Mouse (Mus musculus) olfactory bulb, adult 2 months (tissue): ENCODE results near the gene Cnot8. TPM values are rescaled to one million over a fixed set of nuclear protein-coding genes. Genes with fewer than 3 reads are reported as not detected.

Experiments used
- H3K27ac ChIP-seq: fragments of 200-500 bp; 2 replicates; pipeline ENCODE4 v1.5.1; 2012; ENCODE audit warnings: low read depth, low read length; ENCODE audit not compliant: insufficient read depth
- H3K4me1 ChIP-seq: fragments of 200-500 bp; 2 replicates; pipeline ENCODE4 v1.6.1; 2012; ENCODE audit warnings: low read length; ENCODE audit not compliant: control insufficient read depth, insufficient read depth
- H3K4me3 ChIP-seq: fragments of 200-500 bp; 2 replicates; pipeline ENCODE4 v1.5.1; 2012; ENCODE audit warnings: mild to moderate bottlenecking, low read depth, low read length, moderate library complexity; ENCODE audit not compliant: insufficient read depth
- CTCF ChIP-seq: fragments of 200-500 bp; IDR thresholded peaks from 2 replicates; pipeline ENCODE4 v1.5.1; 2012; ENCODE audit warnings: low read depth, mild to moderate bottlenecking, low read length, moderate library complexity; ENCODE audit not compliant: insufficient read depth
- POLR2A ChIP-seq: fragments of 200-500 bp; IDR thresholded peaks from 2 replicates; pipeline ENCODE4 v1.6.1; 2012; ENCODE audit warnings: mild to moderate bottlenecking, low read depth, low read length, moderate library complexity; ENCODE audit not compliant: insufficient read depth
- WGBS: fragments of 180-500 bp; shearing (Covaris S2); methylation state at CpG from one replicate; pipeline ENCODE4 v1.1.7; 2018; 5-methylcytosine and 5-hydroxymethylcytosine counted together
- polyA plus RNA-seq: library from polyadenylated mRNA; stranded (reverse); fragments of >200 nt; gene quantifications from 2 replicates; pipeline ENCODE4 v1.2.4, GENCODE M21; 2012; ENCODE audit warnings: low replicate concordance; ENCODE audit not compliant: missing spikeins, insufficient read depth, insufficient read length

Gene Cnot8
- polyA plus RNA-seq, 1 experiment = not detected

DNA sequence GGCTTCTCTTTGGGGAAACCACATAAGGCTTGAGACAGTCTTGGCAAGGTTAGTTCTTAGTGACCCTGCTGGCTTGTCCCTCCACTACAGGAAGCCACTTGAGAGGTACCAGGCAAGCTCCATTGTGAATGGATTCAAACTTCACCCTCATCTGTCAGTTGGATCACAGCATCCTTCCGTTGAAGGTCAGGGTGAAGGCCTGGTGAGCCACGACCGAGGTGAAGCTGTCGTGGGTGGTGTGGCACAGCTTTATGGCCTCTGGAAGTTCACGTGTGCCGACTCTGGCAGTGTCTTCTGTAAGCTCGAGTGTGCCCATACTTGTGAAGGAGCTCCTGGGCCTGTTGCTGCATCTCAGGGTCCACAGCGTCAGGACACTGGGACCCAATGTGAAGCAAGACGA lies 17.4 kb downstream of the Cnot8 start:
- TF ChIP-seq POLR2A (no peak), CTCF (no peak)
- WGBS = 95% methylated on average over 9 of the region's 9 CpGs
- H3K4me3 ChIP-seq = no peak overlapping the region
- H3K27ac ChIP-seq = no peak overlapping the region
- H3K4me1 ChIP-seq = peaks cover 3% of the 10 kb centered on the region

DNA sequence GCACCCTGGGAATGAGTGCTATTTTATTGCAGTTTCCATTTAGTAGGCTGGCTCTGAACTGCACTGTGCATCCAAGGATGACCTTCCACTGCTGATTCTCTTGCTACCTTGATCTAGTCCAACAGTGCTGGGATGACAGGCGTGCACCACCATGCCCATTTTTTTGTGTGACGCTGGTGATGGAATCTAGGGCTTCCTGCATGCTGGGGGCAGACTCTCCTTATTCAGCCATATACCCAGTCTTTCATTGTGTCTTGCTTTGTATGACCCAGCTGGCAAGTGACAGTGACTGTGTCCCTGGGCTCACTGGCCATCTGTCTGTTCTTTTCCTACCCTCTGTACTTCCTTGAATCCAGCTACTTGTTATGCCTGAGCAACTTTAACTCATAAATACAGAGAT lies 19.8 kb downstream of the Cnot8 start:
- no peak overlapping the region for H3K27ac ChIP-seq
- WGBS = 89% methylated on average over 2 of the region's 2 CpGs
- TF ChIP-seq POLR2A (no peak), CTCF (no peak)
- H3K4me1 ChIP-seq = no peaks in the 10 kb centered on the region
- no peak overlapping the region for H3K4me3 ChIP-seq

DNA sequence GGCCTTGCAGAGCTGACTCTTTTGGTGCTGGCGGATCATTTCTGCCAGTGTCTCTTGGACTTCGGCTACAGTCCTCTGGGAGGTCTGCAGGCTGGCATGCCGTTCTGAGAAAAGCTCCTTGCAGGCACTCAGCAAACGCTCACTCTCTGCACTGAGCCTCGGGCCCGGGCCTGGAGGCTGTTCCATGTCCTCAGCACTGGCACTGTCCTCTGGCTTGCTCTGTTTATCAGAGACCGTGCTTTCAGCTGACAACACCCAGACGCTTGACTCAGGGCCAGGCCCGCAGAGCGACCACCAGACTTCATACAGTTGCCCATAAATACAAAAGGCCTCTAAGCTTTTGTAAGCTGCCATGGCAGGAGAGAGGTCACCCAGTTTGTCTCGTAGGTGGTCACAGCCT lies 21.1 kb downstream of the Cnot8 start:
- H3K4me3 ChIP-seq = no peak overlapping the region
- WGBS = 78% methylated on average over 11 of the region's 11 CpGs
- H3K27ac ChIP-seq = no peak overlapping the region
- H3K4me1 ChIP-seq = no peaks in the 10 kb centered on the region
- TF ChIP-seq POLR2A (no peak), CTCF (no peak)

DNA sequence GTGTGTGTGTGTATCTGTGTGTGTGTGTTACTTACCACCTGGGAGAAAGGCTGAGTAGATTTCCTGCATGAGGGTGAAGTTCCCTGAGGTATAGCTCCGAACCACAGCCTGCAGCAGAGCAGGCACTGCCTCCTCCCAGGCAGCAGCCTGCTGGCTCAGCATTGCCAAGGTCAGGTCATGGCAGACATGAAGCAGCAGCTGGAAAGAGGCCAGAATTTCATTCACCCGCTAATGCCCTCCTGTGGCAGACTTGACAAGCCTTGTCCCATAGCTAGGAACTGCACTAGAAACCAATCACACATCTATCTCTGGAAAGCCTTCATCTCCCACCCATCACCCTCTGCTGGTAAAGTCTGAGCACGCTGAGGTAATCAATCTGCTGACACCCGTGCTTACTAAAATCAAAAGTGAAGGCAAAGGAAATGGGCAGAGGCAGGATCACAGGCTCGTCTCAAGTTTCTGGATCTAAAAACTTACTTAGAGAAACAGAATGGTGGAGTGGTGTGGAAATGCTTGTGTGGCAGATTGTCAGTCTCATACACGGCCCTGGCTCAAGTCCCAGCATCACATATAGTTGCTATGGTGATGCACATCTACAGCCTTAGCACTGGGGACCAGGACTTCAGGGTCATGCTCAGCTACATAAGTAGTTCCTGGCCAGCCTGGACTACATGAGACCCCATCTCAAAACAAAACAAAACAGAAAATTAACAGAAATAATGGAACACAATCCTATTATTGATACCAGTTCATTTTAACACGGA lies 22.6 kb downstream of the Cnot8 start:
- no peak overlapping the region for H3K27ac ChIP-seq
- TF ChIP-seq CTCF = no peak
- no peak for TF ChIP-seq POLR2A
- WGBS = 51% methylated on average over 7 of the region's 7 CpGs
- no peaks in the 10 kb centered on the region for H3K4me1 ChIP-seq
- H3K4me3 ChIP-seq = no peak overlapping the region

DNA sequence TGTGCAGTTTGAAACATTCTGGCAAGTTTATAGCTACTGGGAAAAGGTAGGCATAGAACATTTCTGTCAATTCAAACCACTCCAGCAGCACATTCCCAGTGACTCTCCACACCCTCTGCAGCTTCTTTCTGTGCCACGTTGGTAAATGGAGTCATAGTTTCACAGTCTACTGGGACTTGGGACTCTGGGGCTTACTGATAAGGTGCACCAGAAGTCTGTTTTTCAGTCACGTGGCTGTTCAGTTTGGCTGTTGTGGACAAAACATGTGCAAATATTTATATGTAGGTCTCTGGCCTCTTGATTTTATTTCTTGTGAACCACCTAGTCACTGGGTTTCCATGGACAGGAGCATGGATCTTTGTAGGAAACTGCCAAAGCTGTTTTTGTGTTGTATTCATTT lies 23.6 kb downstream of the Cnot8 start:
- H3K27ac ChIP-seq = no peak overlapping the region
- no peaks in the 10 kb centered on the region for H3K4me1 ChIP-seq
- no peak for TF ChIP-seq CTCF
- no peak for TF ChIP-seq POLR2A
- no peak overlapping the region for H3K4me3 ChIP-seq
- 79% methylated on average over 2 of the region's 2 CpGs for WGBS

DNA sequence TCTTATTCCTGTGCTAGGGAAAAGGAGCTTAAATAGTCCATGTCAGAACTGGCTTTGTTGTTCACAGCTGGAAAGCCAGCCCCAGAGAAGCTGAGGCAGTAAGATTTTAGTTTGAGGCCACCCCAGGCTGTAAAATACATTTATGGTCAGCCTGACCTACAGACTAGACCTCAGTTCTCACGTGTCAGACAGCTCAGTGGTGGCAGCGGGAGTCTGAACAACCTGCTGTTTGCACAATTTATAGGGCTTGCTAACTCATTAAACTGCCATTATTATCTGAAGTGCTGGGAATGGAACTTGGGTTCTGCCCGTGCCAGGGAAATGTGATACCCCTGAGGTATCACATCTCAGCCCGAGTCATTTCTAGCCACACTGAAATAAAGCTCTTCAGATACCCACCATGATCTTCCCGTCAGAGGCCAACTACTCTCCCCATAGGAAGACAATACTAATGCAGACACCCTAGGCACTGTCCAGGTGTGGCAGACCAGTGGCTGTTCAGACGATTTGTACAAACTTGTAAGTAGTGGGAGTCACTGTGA lies 25.4 kb downstream of the Cnot8 start:
- no peak for TF ChIP-seq CTCF
- TF ChIP-seq POLR2A = no peak
- Histone ChIP-seq H3K4me3 (no peak overlapping the region), H3K4me1 (no peaks in the 10 kb centered on the region), H3K27ac (no peak overlapping the region)
- WGBS = 86% methylated on average over 6 of the region's 6 CpGs

DNA sequence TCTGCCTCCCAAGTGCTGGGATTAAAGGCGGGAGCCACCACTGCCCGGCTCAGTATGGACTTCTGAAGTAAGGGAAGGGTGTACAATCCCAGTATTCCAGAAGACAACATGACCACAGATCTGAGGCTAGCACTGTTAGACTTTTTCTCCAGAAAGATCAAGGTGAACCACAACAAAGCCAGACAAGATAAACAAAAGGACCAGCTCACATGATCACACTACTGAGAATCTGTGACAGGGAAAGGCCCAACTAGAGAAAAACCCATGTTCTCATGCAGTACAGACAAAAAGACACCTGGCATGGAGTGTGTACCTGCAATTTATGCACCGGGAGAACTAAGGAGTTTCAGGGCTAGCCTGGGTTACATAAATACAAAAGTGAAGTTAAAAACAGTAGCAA lies 28.1 kb downstream of the Cnot8 start:
- Histone ChIP-seq H3K4me1 (no peaks in the 10 kb centered on the region), H3K27ac (no peak overlapping the region), H3K4me3 (no peak overlapping the region)
- TF ChIP-seq CTCF (no peak), POLR2A (no peak)
- WGBS = 93% methylated on average over 3 of the region's 3 CpGs

DNA sequence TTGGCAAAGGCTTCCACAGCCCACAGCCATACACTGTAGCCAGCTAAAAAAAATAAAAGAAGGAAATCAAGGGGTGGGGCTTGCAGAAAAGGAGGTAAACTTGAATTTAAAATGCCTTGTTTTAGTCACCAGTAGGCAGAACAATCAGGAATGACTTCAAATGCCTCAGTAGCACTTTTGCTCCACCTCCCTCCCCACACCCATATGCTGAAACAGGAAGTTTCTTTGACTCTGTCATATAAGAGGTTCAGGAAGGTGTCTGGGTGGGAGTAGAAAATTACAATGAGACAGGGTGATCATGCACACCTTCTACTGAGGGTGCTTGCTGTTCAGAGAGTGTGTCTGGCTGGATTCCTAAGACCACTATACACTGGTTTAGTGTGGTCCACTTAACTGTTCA lies 30.9 kb downstream of the Cnot8 start:
- TF ChIP-seq POLR2A (no peak), CTCF (no peak)
- H3K27ac ChIP-seq = no peak overlapping the region
- no peaks in the 10 kb centered on the region for H3K4me1 ChIP-seq
- H3K4me3 ChIP-seq = no peak overlapping the region

DNA sequence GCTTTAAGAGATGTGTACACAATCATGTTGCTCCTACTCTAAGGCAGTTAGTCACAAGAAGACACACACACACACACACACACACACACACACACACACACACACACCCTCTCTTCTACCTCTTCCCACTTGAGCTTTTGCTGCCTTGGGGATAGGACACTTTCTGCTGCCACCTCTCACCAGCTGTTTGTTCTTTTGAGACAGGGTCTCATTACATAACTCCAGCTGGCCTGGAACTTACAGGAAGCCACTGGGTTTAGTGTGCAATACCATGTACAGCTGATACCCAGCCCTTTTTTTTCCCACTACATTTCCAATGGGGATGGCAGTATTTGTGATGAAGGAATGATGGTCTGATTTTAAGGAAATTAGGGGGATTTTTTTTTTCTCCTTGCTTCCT lies 31.3 kb downstream of the Cnot8 start:
- Histone ChIP-seq H3K4me1 (no peaks in the 10 kb centered on the region), H3K27ac (no peak overlapping the region), H3K4me3 (no peak overlapping the region)
- TF ChIP-seq POLR2A = no peak
- TF ChIP-seq CTCF = no peak

DNA sequence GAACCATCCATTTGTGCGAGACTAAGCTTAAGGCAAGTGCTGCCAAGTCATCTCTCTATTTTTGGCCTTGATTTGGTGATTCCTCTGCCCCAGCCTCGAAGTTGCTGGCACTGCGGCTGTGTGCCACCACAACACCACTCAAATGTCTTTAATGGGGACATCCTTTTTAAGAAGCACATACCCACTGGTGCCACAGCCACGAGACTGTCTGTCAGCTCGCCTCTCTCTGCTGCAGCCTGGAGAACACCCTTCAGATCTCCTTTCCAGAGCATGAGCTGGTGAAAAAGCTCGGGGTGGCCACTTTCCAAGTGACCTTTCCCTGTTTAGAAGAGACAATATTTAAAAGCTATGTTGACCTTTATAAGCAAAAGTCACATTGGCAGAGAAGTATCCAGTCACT lies 32.7 kb downstream of the Cnot8 start:
- 90% methylated on average over 6 of the region's 6 CpGs for WGBS
- H3K27ac ChIP-seq = no peak overlapping the region
- no peaks in the 10 kb centered on the region for H3K4me1 ChIP-seq
- no peak overlapping the region for H3K4me3 ChIP-seq
- TF ChIP-seq POLR2A = no peak
- no peak for TF ChIP-seq CTCF
